In the genomic region with DNA sequence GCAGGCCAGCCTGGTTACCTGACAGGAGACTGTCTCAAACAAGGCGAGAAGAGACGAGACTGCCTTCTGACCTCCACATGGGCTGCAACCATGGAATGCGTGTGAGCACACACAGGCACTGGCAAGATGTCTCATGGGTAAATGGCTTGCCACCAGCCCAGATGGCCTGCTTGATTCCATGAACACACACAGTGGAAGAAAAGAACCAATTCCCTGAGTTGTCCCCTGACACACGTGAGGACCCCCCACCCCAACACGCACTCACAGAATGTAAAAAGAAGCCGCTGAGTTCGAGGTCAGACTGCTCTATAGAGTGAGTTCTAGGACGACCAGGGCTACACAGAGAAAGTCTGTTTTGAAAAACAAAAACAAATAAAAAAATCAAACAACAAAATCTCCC, we compare ENCODE assay signal across 9 mouse cellular contexts. TPM values are rescaled to one million over a fixed set of nuclear protein-coding genes. Genes with fewer than 3 reads are reported as not detected.
A peak's percentile ranks its signal among the peaks of the same experiment; 100 is the strongest.
DNase-seq lines count a peak whose midpoint lies in the region; ATAC-seq and TF ChIP-seq lines count a peak whose summit lies in the region.
"Had no signal": no experiment of that assay in that cellular context is flagged by ENCODE, and none has a peak within 500 bp of the region (broad histone marks: within the 10 kb centered on the region; RNA-seq: fewer than 3 reads in every experiment).

Npas1 (minus strand) TSS at position 101 of the 400 bp plus-strand sequence.

- ATAC-seq in forebrain, embryonic 11.5 days (replicated peaks; ENCODE audit: low FRiP score): no peak
- ATAC-seq in midbrain, postnatal 0 days (ENCODE audit: low FRiP score): no peak

- peaks cover 49% of the 10 kb centered on the region for H3K27me3 ChIP-seq in forebrain, embryonic 11.5 days (ENCODE audit: control insufficient read depth, insufficient read depth, low read length)
- peaks cover 45% of the 10 kb centered on the region for H3K27me3 ChIP-seq in midbrain, postnatal 0 days (ENCODE audit: insufficient read depth, low read length)

- TF ChIP-seq CTCF in layer of hippocampus, adult 2 months (conservative IDR thresholded peaks at IDR 0.05): no peak
- no peak for TF ChIP-seq CTCF in midbrain, postnatal 0 days (IDR thresholded peaks at IDR 0.05)

- H3K27ac ChIP-seq in layer of hippocampus, adult 2 months: no peak within 1 kb of the TSS
- no peak within 1 kb of the TSS for H3K27ac ChIP-seq in forebrain, embryonic 11.5 days (ENCODE audit: low read depth, low read length)
- H3K27ac ChIP-seq in midbrain, postnatal 0 days (ENCODE audit: low read depth, low read length): no peak within 1 kb of the TSS

- peak within 1 kb of the TSS; percentile 33; the same call in 1 of the 2 replicates for H3K4me3 ChIP-seq in layer of hippocampus, adult 2 months
- peak within 1 kb of the TSS; percentile 26 for H3K4me3 ChIP-seq in forebrain, embryonic 11.5 days (ENCODE audit: low read depth, low read length)
- peak within 1 kb of the TSS; percentile 36 for H3K4me3 ChIP-seq in midbrain, postnatal 0 days (ENCODE audit: low read depth, low read length)

- WGBS in forebrain, embryonic 11.5 days: 91% methylated on average over 8 of the region's 8 CpGs
- WGBS in midbrain, postnatal 0 days: 91% methylated on average over 8 of the region's 8 CpGs

- peak within 1 kb of the TSS; percentile 51 for H3K4me2 ChIP-seq in forebrain, embryonic 11.5 days (ENCODE audit: low read depth, low read length, severe bottlenecking)
- peak within 1 kb of the TSS; percentile 68 for H3K4me2 ChIP-seq in midbrain, postnatal 0 days (ENCODE audit: low read depth, low read length, poor library complexity, severe bottlenecking)

- no peak for DNase-seq in layer of hippocampus, adult 2 months (ENCODE audit: low spot score in 2 of 2)
- no peak for DNase-seq in layer of hippocampus, adult 9-10 months (ENCODE audit: low spot score)
- no peak for DNase-seq in forebrain, embryonic 11.5 days (ENCODE audit: low spot score)
- DNase-seq in layer of hippocampus, postnatal 14 days (ENCODE audit: low spot score in 2 of 2): no peak
- no peak for DNase-seq in midbrain, postnatal 0 days (ENCODE audit: low spot score)
- DNase-seq in spleen, postnatal 4 days (ENCODE audit: low spot score in 2 of 2): no peak
- no peak for DNase-seq in right cerebral cortex, postnatal 36 days (ENCODE audit: low spot score in 2 of 2)
- DNase-seq in ovary, postnatal 10 days (ENCODE audit: low spot score): no peak
- DNase-seq: right cerebral cortex, postnatal 25 days had no signal

- no peaks in the 10 kb centered on the region for H3K9me3 ChIP-seq in forebrain, embryonic 11.5 days (ENCODE audit: control insufficient read depth, low read length)
- no peaks in the 10 kb centered on the region for H3K9me3 ChIP-seq in midbrain, postnatal 0 days (ENCODE audit: low read length)

- H3K4me1 ChIP-seq in forebrain, embryonic 11.5 days (replicated peaks; ENCODE audit: control insufficient read depth, insufficient read depth, low read length): peaks cover 9% of the 10 kb centered on the region
- H3K4me1 ChIP-seq in midbrain, postnatal 0 days (ENCODE audit: insufficient read depth, low read length): 0 out of 2 replicates have a peak, but pooled peaks cover 11% of the 10 kb centered on the region

- H3K36me3 ChIP-seq in forebrain, embryonic 11.5 days (ENCODE audit: control insufficient read depth, insufficient read depth, low read length): no peaks in the 10 kb centered on the region
- H3K36me3 ChIP-seq in midbrain, postnatal 0 days (ENCODE audit: insufficient read depth, low read length): no peaks in the 10 kb centered on the region

- H3K9ac ChIP-seq in forebrain, embryonic 11.5 days (ENCODE audit: low read length): no peak within 1 kb of the TSS
- peak within 1 kb of the TSS; percentile 44; the same call in 1 of the 2 replicates for H3K9ac ChIP-seq in midbrain, postnatal 0 days (replicated peaks; ENCODE audit: low read length, poor library complexity, severe bottlenecking)

RNA-seq across cellular contexts. Expression of gene Npas1, which starts in this region (rescaled TPM):
- total RNA-seq in layer of hippocampus, adult 2 months (2021): 10 to 100 TPM; 16.1 to 18.4 TPM
- polyA plus RNA-seq in forebrain, embryonic 11.5 days (2014; fragmentation: Nextera tagmentation; extraction: Ambion mirVana): 0.55 and 0.63 TPM in 2 replicates
- 10 to 100 TPM; 19.7 to 23.6 TPM for total RNA-seq in layer of hippocampus, postnatal 14 days (2021)
- 9.4 and 11.1 TPM in 2 replicates for total RNA-seq in midbrain, postnatal 0 days (2014; rRNA removed)
- 9.5 and 12.3 TPM in 2 replicates for polyA plus RNA-seq in midbrain, postnatal 0 days (2015; fragmentation: Nextera tagmentation; extraction: Ambion mirVana)
